Comparison of ENCODE assay signal across 9 mouse cellular contexts in the genomic region with DNA sequence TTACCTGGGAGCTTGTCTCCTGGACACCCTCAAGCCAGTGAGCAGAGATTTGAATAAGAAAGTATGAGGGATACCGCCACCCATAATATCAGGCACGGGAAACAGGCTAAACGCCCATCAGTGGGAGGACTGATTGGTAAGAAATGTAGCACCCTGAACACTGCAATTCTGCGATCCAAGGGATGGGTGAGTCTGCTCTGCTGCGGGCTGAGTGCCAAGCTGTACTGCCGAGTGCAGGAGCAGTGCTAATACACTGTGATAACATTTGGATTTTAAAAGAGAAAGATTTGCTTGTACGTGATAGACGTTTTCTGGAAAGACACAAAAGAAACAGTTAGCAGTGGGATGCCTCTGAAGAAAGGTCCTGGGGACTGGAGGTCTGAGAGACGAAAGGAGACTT. TPM values are rescaled to one million over a fixed set of nuclear protein-coding genes. Genes with fewer than 3 reads are reported as not detected.
DNase-seq lines count a peak whose midpoint lies in the region; ATAC-seq and TF ChIP-seq lines count a peak whose summit lies in the region.
"Had no signal": no experiment of that assay in that cellular context is flagged by ENCODE, and none has a peak within 500 bp of the region (broad histone marks: within the 10 kb centered on the region; RNA-seq: fewer than 3 reads in every experiment).

No protein-coding gene starts in this region.

- no peak for TF ChIP-seq CTCF in forebrain, postnatal 0 days (IDR thresholded peaks at IDR 0.05; ENCODE audit: low read depth)
- TF ChIP-seq CTCF in lung, adult 2 months (IDR thresholded peaks at IDR 0.05; ENCODE audit: insufficient read depth, low read length), result no peak

- ATAC-seq in forebrain, postnatal 0 days, result peak; percentile 51; the same call in 1 of the 2 replicates
- no peak for ATAC-seq in forebrain, embryonic 12.5 days (ENCODE audit: low FRiP score)
- peak; percentile 64; the same call in 1 of the 2 replicates for ATAC-seq in heart, embryonic 12.5 days (ENCODE audit: insufficient number of reproducible peaks, low FRiP score)
- no peak for ATAC-seq in hindbrain, embryonic 11.5 days (ENCODE audit: low FRiP score)

- peak; percentile 66 for DNase-seq in forebrain, postnatal 0 days
- peak; percentile 14 for DNase-seq in lung, adult 2 months
- no peak for DNase-seq in lung, postnatal 25 days (ENCODE audit: low spot score)
- DNase-seq in ovary, postnatal 14 days (ENCODE audit: low spot score), result peak; percentile 32
- DNase-seq in retina, postnatal 1 day, result no peak
- DNase-seq in hindbrain, embryonic 11.5 days (ENCODE audit: low spot score), result no peak

- no peaks in the 10 kb centered on the region for H3K9me3 ChIP-seq in forebrain, postnatal 0 days (ENCODE audit: low read length)
- H3K9me3 ChIP-seq in forebrain, embryonic 12.5 days, result no peaks in the 10 kb centered on the region
- H3K9me3 ChIP-seq in heart, embryonic 12.5 days (replicated peaks), result no peaks in the 10 kb centered on the region
- H3K9me3 ChIP-seq in hindbrain, embryonic 11.5 days (ENCODE audit: control insufficient read depth, low read length), result no peaks in the 10 kb centered on the region

- no peaks in the 10 kb centered on the region for H3K36me3 ChIP-seq in forebrain, postnatal 0 days (ENCODE audit: insufficient read depth)
- no peaks in the 10 kb centered on the region for H3K36me3 ChIP-seq in forebrain, embryonic 12.5 days (replicated peaks)
- no peaks in the 10 kb centered on the region for H3K36me3 ChIP-seq in heart, embryonic 12.5 days
- H3K36me3 ChIP-seq in hindbrain, embryonic 11.5 days (ENCODE audit: control insufficient read depth, insufficient read depth, low read length), result no peaks in the 10 kb centered on the region

- WGBS in forebrain, postnatal 0 days, result 21% methylated on average over 9 of the region's 9 CpGs
- 40% methylated on average over 9 of the region's 9 CpGs for WGBS in forebrain, embryonic 12.5 days
- WGBS in lung, adult 2 months, result 37% methylated on average over 9 of the region's 9 CpGs
- 29% methylated on average over 9 of the region's 9 CpGs for WGBS in heart, embryonic 12.5 days
- 54% methylated on average over 9 of the region's 9 CpGs for WGBS in hindbrain, embryonic 11.5 days

- no peak overlapping the region for H3K4me3 ChIP-seq in forebrain, postnatal 0 days (ENCODE audit: low read depth, low read length)
- no peak overlapping the region for H3K4me3 ChIP-seq in forebrain, embryonic 12.5 days (replicated peaks)
- H3K4me3 ChIP-seq in lung, adult 2 months (replicated peaks; ENCODE audit: extremely low read depth, low read depth, low read length), result no peak overlapping the region
- no peak overlapping the region for H3K4me3 ChIP-seq in heart, embryonic 12.5 days
- no peak overlapping the region for H3K4me3 ChIP-seq in hindbrain, embryonic 11.5 days (ENCODE audit: low read depth, low read length)

- no peak overlapping the region for H3K9ac ChIP-seq in forebrain, postnatal 0 days
- H3K9ac ChIP-seq in forebrain, embryonic 12.5 days, result no peak overlapping the region
- H3K9ac ChIP-seq in heart, embryonic 12.5 days, result no peak overlapping the region
- no peak overlapping the region for H3K9ac ChIP-seq in hindbrain, embryonic 11.5 days (ENCODE audit: low read depth, low read length)

- H3K27me3 ChIP-seq in forebrain, postnatal 0 days (ENCODE audit: insufficient read depth, low read length), result no peaks in the 10 kb centered on the region
- H3K27me3 ChIP-seq in forebrain, embryonic 12.5 days, result peaks cover 11% of the 10 kb centered on the region
- no peaks in the 10 kb centered on the region for H3K27me3 ChIP-seq in heart, embryonic 12.5 days (replicated peaks)
- H3K27me3 ChIP-seq in hindbrain, embryonic 11.5 days (ENCODE audit: control insufficient read depth, insufficient read depth, low read length), result no peaks in the 10 kb centered on the region

- peaks cover 4% of the 10 kb centered on the region for H3K4me1 ChIP-seq in forebrain, postnatal 0 days (ENCODE audit: insufficient read depth)
- H3K4me1 ChIP-seq in forebrain, embryonic 12.5 days, result peaks cover 20% of the 10 kb centered on the region
- no peaks in the 10 kb centered on the region for H3K4me1 ChIP-seq in lung, adult 2 months (ENCODE audit: control insufficient read depth, insufficient read depth, low read length)
- peaks cover 34% of the 10 kb centered on the region for H3K4me1 ChIP-seq in heart, embryonic 12.5 days (replicated peaks)
- H3K4me1 ChIP-seq in hindbrain, embryonic 11.5 days (replicated peaks; ENCODE audit: control insufficient read depth, insufficient read depth, low read length), result no peaks in the 10 kb centered on the region

- no peak for TF ChIP-seq POLR2A in lung, adult 2 months (IDR thresholded peaks at IDR 0.05; ENCODE audit: borderline replicate concordance, extremely low read depth, low read depth, low read length)

- H3K4me2 ChIP-seq in forebrain, postnatal 0 days (ENCODE audit: low read depth), result no peak overlapping the region
- no peak overlapping the region for H3K4me2 ChIP-seq in forebrain, embryonic 12.5 days
- H3K4me2 ChIP-seq in heart, embryonic 12.5 days, result peak overlapping the region; percentile 41
- H3K4me2 ChIP-seq in hindbrain, embryonic 11.5 days (replicated peaks; ENCODE audit: low read depth, low read length), result no peak overlapping the region

- H3K27ac ChIP-seq in forebrain, postnatal 0 days (ENCODE audit: low read depth, low read length), result peak overlapping the region; percentile 21; the same call in 1 of the 2 replicates
- H3K27ac ChIP-seq in forebrain, embryonic 12.5 days, result no peak overlapping the region
- H3K27ac ChIP-seq in heart, embryonic 12.5 days (ENCODE audit: poor library complexity, severe bottlenecking), result peak overlapping the region; percentile 65
- H3K27ac ChIP-seq in hindbrain, embryonic 11.5 days (ENCODE audit: low read depth, low read length), result no peak overlapping the region

RNA-seq across cellular contexts. Expression of gene Rtn4rl1, which starts 26.5 kb away (rescaled TPM):
- 10.6 and 11.0 TPM in 2 replicates for total RNA-seq in forebrain, postnatal 0 days (2014; rRNA removed)
- 11.9 and 15.6 TPM in 2 replicates for polyA plus RNA-seq in forebrain, postnatal 0 days (2015; fragmentation: Nextera tagmentation; extraction: Ambion mirVana)
- 1.7 and 1.8 TPM in 2 replicates for polyA plus RNA-seq in forebrain, embryonic 12.5 days (2016; fragmentation: Nextera tagmentation; extraction: Ambion mirVana)
- 11.6 and 12.5 TPM in 2 replicates for polyA plus RNA-seq in lung, adult 2 months (2012; rRNA removed)
- 16.3 and 16.8 TPM in 2 replicates for polyA plus RNA-seq in heart, embryonic 12.5 days (2016; fragmentation: Nextera tagmentation; extraction: Ambion mirVana)
- 2.4 and 2.8 TPM in 2 replicates for polyA plus RNA-seq in hindbrain, embryonic 11.5 days (2014; fragmentation: Nextera tagmentation; extraction: Ambion mirVana)

RNA-seq across cellular contexts. Expression of gene Dph1, which starts 29.1 kb away (rescaled TPM):
- total RNA-seq in forebrain, postnatal 0 days (2014; rRNA removed), result 19.5 and 21.0 TPM in 2 replicates
- 12.7 and 13.8 TPM in 2 replicates for polyA plus RNA-seq in forebrain, postnatal 0 days (2015; fragmentation: Nextera tagmentation; extraction: Ambion mirVana)
- polyA plus RNA-seq in forebrain, embryonic 12.5 days (2016; fragmentation: Nextera tagmentation; extraction: Ambion mirVana), result 15.7 and 16.6 TPM in 2 replicates
- 21.0 and 25.7 TPM in 2 replicates for polyA plus RNA-seq in lung, adult 2 months (2012; rRNA removed)
- 23.3 and 23.5 TPM in 2 replicates for polyA plus RNA-seq in heart, embryonic 12.5 days (2016; fragmentation: Nextera tagmentation; extraction: Ambion mirVana)
- polyA plus RNA-seq in hindbrain, embryonic 11.5 days (2014; fragmentation: Nextera tagmentation; extraction: Ambion mirVana), result 14.1 and 18.8 TPM in 2 replicates

RNA-seq across cellular contexts. Expression of gene Ovca2, which starts 41.5 kb away (rescaled TPM):
- total RNA-seq in forebrain, postnatal 0 days (2014; rRNA removed), result 15.5 and 19.6 TPM in 2 replicates
- polyA plus RNA-seq in forebrain, postnatal 0 days (2015; fragmentation: Nextera tagmentation; extraction: Ambion mirVana), result 11.5 and 16.3 TPM in 2 replicates
- 24.3 and 25.3 TPM in 2 replicates for polyA plus RNA-seq in forebrain, embryonic 12.5 days (2016; fragmentation: Nextera tagmentation; extraction: Ambion mirVana)
- polyA plus RNA-seq in lung, adult 2 months (2012; rRNA removed), result 15.3 and 21.1 TPM in 2 replicates
- 19.4 and 20.5 TPM in 2 replicates for polyA plus RNA-seq in heart, embryonic 12.5 days (2016; fragmentation: Nextera tagmentation; extraction: Ambion mirVana)
- 28.0 and 31.0 TPM in 2 replicates for polyA plus RNA-seq in hindbrain, embryonic 11.5 days (2014; fragmentation: Nextera tagmentation; extraction: Ambion mirVana)

RNA-seq across cellular contexts. Expression of gene Hic1, which starts 50.8 kb away (rescaled TPM):
- 4.2 and 4.5 TPM in 2 replicates for total RNA-seq in forebrain, postnatal 0 days (2014; rRNA removed)
- 1.7 TPM in 2 replicates for polyA plus RNA-seq in forebrain, postnatal 0 days (2015; fragmentation: Nextera tagmentation; extraction: Ambion mirVana)
- polyA plus RNA-seq in forebrain, embryonic 12.5 days (2016; fragmentation: Nextera tagmentation; extraction: Ambion mirVana), result 3.2 and 4.4 TPM in 2 replicates
- 21.4 and 33.8 TPM in 2 replicates for polyA plus RNA-seq in lung, adult 2 months (2012; rRNA removed)
- 13.3 and 13.8 TPM in 2 replicates for polyA plus RNA-seq in heart, embryonic 12.5 days (2016; fragmentation: Nextera tagmentation; extraction: Ambion mirVana)
- 0.90 and 1.5 TPM in 2 replicates for polyA plus RNA-seq in hindbrain, embryonic 11.5 days (2014; fragmentation: Nextera tagmentation; extraction: Ambion mirVana)
- total RNA-seq: hematopoietic stem cell, adult 5-6 weeks had no signal

Comparison
In these comparisons a context has a peak if more than half of its experiments do, and no peak if none do; other contexts are left out.
1. ATAC-seq: peak in forebrain, postnatal 0 days (single experiment) and heart, embryonic 12.5 days (single experiment); none in forebrain, embryonic 12.5 days (single experiment) and hindbrain, embryonic 11.5 days (single experiment).
2. DNase-seq: peak in forebrain, postnatal 0 days (single experiment), lung, adult 2 months (single experiment) and ovary, postnatal 14 days (single experiment); none in lung, postnatal 25 days (single experiment), retina, postnatal 1 day (single experiment) and hindbrain, embryonic 11.5 days (single experiment).
3. H3K27ac ChIP-seq: peak in forebrain, postnatal 0 days (single experiment) and heart, embryonic 12.5 days (single experiment); none in forebrain, embryonic 12.5 days (single experiment) and hindbrain, embryonic 11.5 days (single experiment).